Mouse (Mus musculus) hindbrain, embryonic 16.5 days (tissue): ENCODE data around the gene Gm5148. TPM values are rescaled to one million over a fixed set of nuclear protein-coding genes. Genes with fewer than 3 reads are reported as not detected.

ENCODE experiments used
- ATAC-seq: fragments of 200-750 bp; cut with Nextera tagmentation; 2 replicates; pipeline ENCODE4 v1.8.0; 2017; ENCODE audit warnings: moderate TSS enrichment, moderate library complexity
- H3K27ac ChIP-seq: fragments of 300-500 bp; sonication (generic); 2 replicates; pipeline ENCODE4 v1.5.1; 2014; ENCODE audit warnings: low read depth, mild to moderate bottlenecking, control low read depth, low read length, moderate library complexity
- H3K27me3 ChIP-seq: fragments of 300-500 bp; sonication (generic); replicated peaks from 2 replicates; pipeline ENCODE4 v1.6.1; 2014; ENCODE audit warnings: low read length; ENCODE audit not compliant: control insufficient read depth, insufficient read depth
- H3K36me3 ChIP-seq: fragments of 300-500 bp; sonication (generic); 2 replicates; pipeline ENCODE4 v1.6.1; 2014; ENCODE audit warnings: mild to moderate bottlenecking, low read length, moderate library complexity, mixed read lengths; ENCODE audit not compliant: control insufficient read depth, insufficient read depth
- H3K4me1 ChIP-seq: fragments of 300-500 bp; sonication (generic); 2 replicates; pipeline ENCODE4 v1.6.1; 2014; ENCODE audit warnings: low read depth, low read length; ENCODE audit not compliant: control insufficient read depth, insufficient read depth
- H3K4me2 ChIP-seq: fragments of 300-500 bp; sonication (generic); 2 replicates; pipeline ENCODE4 v1.6.1; 2014; ENCODE audit warnings: mild to moderate bottlenecking, low read length, control low read depth, moderate library complexity
- H3K4me3 ChIP-seq: fragments of 300-500 bp; sonication (generic); 2 replicates; pipeline ENCODE4 v1.5.1; 2014; ENCODE audit warnings: mild to moderate bottlenecking, low read length, control low read depth, moderate library complexity
- H3K9ac ChIP-seq: fragments of 300-500 bp; sonication (generic); 2 replicates; pipeline ENCODE4 v1.6.1; 2014; ENCODE audit warnings: low read depth, mild to moderate bottlenecking, control low read depth, low read length, moderate library complexity
- H3K9me3 ChIP-seq: fragments of 300-500 bp; sonication (generic); 2 replicates; pipeline ENCODE4 v1.6.1; 2014; ENCODE audit warnings: mild to moderate bottlenecking, low read length, moderate library complexity; ENCODE audit not compliant: control insufficient read depth
- WGBS: fragments of 180-500 bp; shearing (Covaris S2); extraction: QIAGEN DNeasy Blood & Tissue Kit; methylation state at CpG from one replicate; pipeline ENCODE4 v1.1.7; 2014; 5-methylcytosine and 5-hydroxymethylcytosine counted together
- polyA plus RNA-seq: library from polyadenylated mRNA; unstranded; fragments of >200 nt; fragmentation: Nextera tagmentation; extraction: Ambion mirVana; gene quantifications from 2 replicates; pipeline ENCODE4 v1.2.1, GENCODE M21; 2015

The Gm5148 gene
- polyA plus RNA-seq, 1 experiment from 2014 or later = 14.0 TPM

DNA sequence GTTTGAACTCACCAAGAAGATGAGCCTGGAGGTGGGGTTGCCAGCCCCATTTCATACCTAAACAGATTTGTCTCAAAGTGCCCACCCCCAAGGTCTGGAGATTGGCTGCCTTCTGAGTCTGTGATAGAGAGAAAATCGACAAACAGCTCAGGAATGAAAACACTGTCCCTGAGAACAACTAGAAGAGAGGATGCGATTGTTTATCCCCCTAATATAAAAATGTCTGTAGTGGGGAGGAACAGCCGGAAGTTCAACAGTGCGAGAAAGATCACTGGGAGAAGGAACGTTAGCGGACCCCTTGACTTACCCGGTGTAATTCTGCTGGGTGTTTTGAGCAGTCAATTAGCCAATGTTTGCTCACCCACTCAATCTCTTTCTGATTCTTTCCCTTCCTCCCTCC lies 38.1 kb downstream of the Gm5148 start:
- H3K27ac ChIP-seq = no peak overlapping the region
- no peaks in the 10 kb centered on the region; the same call in 1 of the 2 replicates for H3K27me3 ChIP-seq
- H3K4me3 ChIP-seq = no peak overlapping the region
- H3K36me3 ChIP-seq = no peaks in the 10 kb centered on the region
- H3K4me1 ChIP-seq = peaks cover 3% of the 10 kb centered on the region; the same call in 1 of the 2 replicates
- no peak for ATAC-seq
- no peaks in the 10 kb centered on the region for H3K9me3 ChIP-seq
- 57% methylated on average over 7 of the region's 7 CpGs for WGBS
- H3K4me2 ChIP-seq = no peak overlapping the region
- H3K9ac ChIP-seq = no peak overlapping the region

DNA sequence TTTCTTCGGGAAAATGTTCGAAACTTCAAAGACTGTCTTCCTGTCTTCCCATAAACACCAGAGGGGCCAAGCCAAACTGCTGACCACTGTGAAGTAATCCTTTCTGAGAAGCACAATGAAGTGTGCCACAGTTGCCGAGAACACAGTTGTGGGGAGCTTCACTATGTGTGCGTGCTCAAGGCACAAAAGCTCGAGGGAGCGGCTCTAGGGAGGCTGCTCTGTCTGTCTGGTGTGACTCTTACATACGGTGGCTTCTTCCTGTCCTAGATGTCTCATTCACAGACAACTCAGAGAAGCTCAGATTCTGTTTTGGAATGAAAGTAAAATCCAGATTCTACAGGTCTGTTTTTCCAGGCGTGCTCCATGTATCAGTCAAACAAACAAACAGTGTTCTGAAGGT lies 48.0 kb downstream of the Gm5148 start:
- no peak overlapping the region for H3K4me2 ChIP-seq
- H3K9me3 ChIP-seq = no peaks in the 10 kb centered on the region
- no peak overlapping the region for H3K4me3 ChIP-seq
- ATAC-seq = no peak
- H3K27me3 ChIP-seq = no peaks in the 10 kb centered on the region
- no peaks in the 10 kb centered on the region for H3K36me3 ChIP-seq
- no peak overlapping the region for H3K27ac ChIP-seq
- H3K4me1 ChIP-seq = peaks cover 12% of the 10 kb centered on the region
- no peak overlapping the region for H3K9ac ChIP-seq
- 73% methylated on average over 8 of the region's 8 CpGs for WGBS

DNA sequence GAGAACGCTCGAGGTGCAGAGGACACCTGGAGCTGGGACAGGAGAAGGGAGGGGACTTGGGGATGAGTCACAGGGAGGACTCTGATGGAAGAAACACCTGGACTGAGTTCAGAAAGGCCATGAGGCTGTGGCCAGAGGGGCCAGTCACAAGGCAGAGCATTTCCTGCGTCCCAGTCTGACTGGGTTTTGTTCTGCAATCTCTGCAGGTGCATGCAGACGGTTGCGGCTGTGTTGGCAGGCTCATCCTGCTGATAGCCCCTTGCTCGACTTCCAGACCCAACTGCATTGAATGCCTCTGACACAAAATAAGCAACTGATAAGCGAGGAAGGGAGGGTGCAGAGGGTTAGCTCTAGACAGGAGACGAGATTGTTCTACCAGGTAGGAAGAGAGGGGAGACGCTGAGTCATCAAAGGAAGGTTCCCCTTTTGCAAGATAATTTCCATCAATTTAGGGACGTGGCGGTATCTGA lies 49.2 kb downstream of the Gm5148 start:
- no peak overlapping the region for H3K4me2 ChIP-seq
- no peak overlapping the region for H3K4me3 ChIP-seq
- H3K27me3 ChIP-seq = no peaks in the 10 kb centered on the region
- no peak for ATAC-seq
- H3K9me3 ChIP-seq = no peaks in the 10 kb centered on the region; the same call in 1 of the 2 replicates
- peaks cover 12% of the 10 kb centered on the region for H3K4me1 ChIP-seq
- WGBS = 81% methylated on average over 11 of the region's 11 CpGs
- no peaks in the 10 kb centered on the region for H3K36me3 ChIP-seq
- H3K9ac ChIP-seq = no peak overlapping the region
- H3K27ac ChIP-seq = no peak overlapping the region

GRCm38 (mm10) chr3:37673513-37674261 lies 50.6 kb downstream of the Gm5148 start:
- H3K4me1 ChIP-seq = peaks cover 12% of the 10 kb centered on the region
- no peak overlapping the region for H3K4me2 ChIP-seq
- no peak overlapping the region for H3K9ac ChIP-seq
- no peak overlapping the region for H3K27ac ChIP-seq
- no peaks in the 10 kb centered on the region for H3K36me3 ChIP-seq
- H3K4me3 ChIP-seq = no peak overlapping the region
- WGBS = 33% methylated on average over 13 of the region's 13 CpGs
- peak; percentile 81; the same call in 1 of the 2 replicates for ATAC-seq
- no peaks in the 10 kb centered on the region for H3K27me3 ChIP-seq
- peaks cover 11% of the 10 kb centered on the region for H3K9me3 ChIP-seq

DNA sequence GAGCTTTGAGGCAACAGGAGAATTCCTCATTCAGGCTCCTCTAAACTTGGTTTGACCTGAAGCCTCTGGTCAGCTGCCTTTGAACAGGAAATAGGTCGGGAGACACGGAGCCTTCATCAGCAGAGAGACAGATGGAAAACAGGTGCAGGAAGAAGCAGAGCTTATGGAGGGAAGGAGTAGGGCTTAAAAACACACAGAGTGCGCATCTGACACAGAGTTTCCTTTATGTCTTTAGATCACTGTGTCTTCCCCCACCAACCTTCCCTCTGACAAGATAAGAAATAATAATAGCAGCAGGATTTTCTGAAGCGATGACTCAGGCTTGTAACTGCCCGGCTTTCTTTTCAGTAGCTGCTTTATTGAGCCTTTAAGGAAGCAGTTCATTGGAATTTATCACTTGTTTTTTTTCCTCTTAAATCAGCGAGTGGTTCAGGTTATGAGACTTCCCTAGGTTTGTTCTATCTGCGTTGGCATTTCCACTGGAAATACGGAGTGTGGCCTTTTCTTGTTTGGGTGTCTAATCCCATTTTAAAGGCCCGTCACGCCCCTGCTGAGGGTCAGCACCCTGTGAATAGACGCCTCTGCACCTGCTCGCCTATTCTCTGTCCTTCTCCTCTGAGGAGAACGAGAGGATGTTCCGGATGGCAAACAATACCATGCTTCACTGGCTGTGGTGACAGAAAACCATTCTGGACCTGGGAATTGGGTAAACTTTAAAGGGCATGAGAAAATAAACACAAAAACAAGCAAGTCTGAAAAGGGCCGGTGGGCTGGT lies 51.8 kb downstream of the Gm5148 start:
- Histone ChIP-seq H3K4me1 (peaks cover 12% of the 10 kb centered on the region), H3K4me2 (no peak overlapping the region), H3K36me3 (no peaks in the 10 kb centered on the region), H3K9me3 (peaks cover 14% of the 10 kb centered on the region), H3K4me3 (no peak overlapping the region), H3K27me3 (no peaks in the 10 kb centered on the region), H3K9ac (no peak overlapping the region), H3K27ac (no peak overlapping the region)
- 0 out of 2 replicates have a peak, but pooled peaks have one; percentile 27 for ATAC-seq
- WGBS = 10% methylated on average over 15 of the region's 15 CpGs

- no peak overlapping the region for H3K9ac ChIP-seq
- 96% methylated on average over 20 of the region's 20 CpGs for WGBS
- H3K27ac ChIP-seq = no peak overlapping the region
- H3K36me3 ChIP-seq = no peaks in the 10 kb centered on the region
- H3K4me2 ChIP-seq = no peak overlapping the region
- H3K4me1 ChIP-seq = peaks cover 12% of the 10 kb centered on the region
- no peak overlapping the region for H3K4me3 ChIP-seq
- no peak for ATAC-seq
- peaks cover 14% of the 10 kb centered on the region for H3K9me3 ChIP-seq
- no peaks in the 10 kb centered on the region for H3K27me3 ChIP-seq
Measured at GRCm38 (mm10) chr3:37669100-37669499, 55.2 kb downstream of the Gm5148 start.

DNA sequence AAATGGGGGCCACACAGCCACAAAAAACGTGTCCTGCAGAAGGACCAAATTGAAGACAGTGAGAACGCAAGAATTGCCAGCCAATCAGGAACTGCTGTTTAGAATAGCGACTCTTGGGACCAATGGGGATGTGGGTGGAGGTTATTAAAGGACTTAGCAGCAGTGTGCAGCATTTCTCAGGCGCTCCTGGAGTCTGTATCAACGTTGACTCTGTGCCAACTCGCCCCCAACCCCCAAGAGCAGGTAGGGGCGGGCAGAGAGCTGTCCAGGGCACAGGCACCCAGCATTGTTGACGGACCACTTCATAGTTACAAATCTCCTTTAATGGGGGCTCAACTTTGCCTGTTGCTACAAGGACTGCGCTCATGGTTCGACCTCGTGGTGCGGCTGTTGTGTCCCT lies 55.6 kb downstream of the Gm5148 start:
- H3K36me3 ChIP-seq = no peaks in the 10 kb centered on the region
- no peak overlapping the region for H3K4me2 ChIP-seq
- peaks cover 14% of the 10 kb centered on the region for H3K9me3 ChIP-seq
- no peaks in the 10 kb centered on the region for H3K27me3 ChIP-seq
- no peak for ATAC-seq
- no peak overlapping the region for H3K27ac ChIP-seq
- no peak overlapping the region for H3K4me3 ChIP-seq
- H3K4me1 ChIP-seq = peaks cover 9% of the 10 kb centered on the region
- 89% methylated on average over 12 of the region's 12 CpGs for WGBS
- no peak overlapping the region for H3K9ac ChIP-seq

GRCm38 (mm10) chr3:37667736-37668135 lies 56.6 kb downstream of the Gm5148 start:
- Histone ChIP-seq H3K27me3 (no peaks in the 10 kb centered on the region), H3K4me1 (peaks cover 7% of the 10 kb centered on the region), H3K9me3 (peaks cover 14% of the 10 kb centered on the region), H3K4me3 (no peak overlapping the region), H3K4me2 (no peak overlapping the region), H3K9ac (no peak overlapping the region), H3K27ac (no peak overlapping the region), H3K36me3 (no peaks in the 10 kb centered on the region)
- no peak for ATAC-seq
- 33% methylated on average over 7 of the region's 7 CpGs for WGBS

DNA sequence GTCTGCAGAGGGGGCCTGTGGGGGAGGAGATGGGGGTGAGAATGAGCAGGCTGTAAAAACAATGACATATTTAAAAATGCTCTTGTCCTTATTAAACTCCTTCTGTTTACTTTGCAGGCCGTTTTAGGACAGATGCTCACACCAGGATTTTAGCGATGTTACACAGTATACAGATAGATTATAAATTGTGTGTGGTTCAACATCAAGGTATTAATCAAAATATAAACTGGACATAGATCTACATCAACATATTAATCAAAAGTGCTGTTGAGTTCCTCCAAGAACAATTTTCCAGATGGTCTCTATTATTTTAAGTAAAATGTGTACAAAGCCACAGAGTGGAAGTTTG lies 57.2 kb downstream of the Gm5148 start:
- ATAC-seq = peak; percentile 20; the same call in 1 of the 2 replicates
- Histone ChIP-seq H3K4me2 (no peak overlapping the region), H3K36me3 (no peaks in the 10 kb centered on the region), H3K27me3 (no peaks in the 10 kb centered on the region), H3K4me3 (no peak overlapping the region), H3K9me3 (peaks cover 14% of the 10 kb centered on the region), H3K4me1 (peaks cover 2% of the 10 kb centered on the region), H3K27ac (no peak overlapping the region), H3K9ac (no peak overlapping the region)
- 24% methylated on average over 2 of the region's 2 CpGs for WGBS
